Mouse (Mus musculus): Measurements from ENCODE around the gene Bpi.

GRCm38 (mm10) chr2:158210503-158210902, 47.4 kb upstream of the Bpi start:
- no peak for TF ChIP-seq GATA1 (IDR thresholded peaks at IDR 0.05; ENCODE audit: borderline replicate concordance, low read length)
- TF ChIP-seq FLI1 (IDR thresholded peaks at IDR 0.05; ENCODE audit: low read length): no peak
